Mouse (Mus musculus): ENCODE results near the gene Txndc9.

DNA sequence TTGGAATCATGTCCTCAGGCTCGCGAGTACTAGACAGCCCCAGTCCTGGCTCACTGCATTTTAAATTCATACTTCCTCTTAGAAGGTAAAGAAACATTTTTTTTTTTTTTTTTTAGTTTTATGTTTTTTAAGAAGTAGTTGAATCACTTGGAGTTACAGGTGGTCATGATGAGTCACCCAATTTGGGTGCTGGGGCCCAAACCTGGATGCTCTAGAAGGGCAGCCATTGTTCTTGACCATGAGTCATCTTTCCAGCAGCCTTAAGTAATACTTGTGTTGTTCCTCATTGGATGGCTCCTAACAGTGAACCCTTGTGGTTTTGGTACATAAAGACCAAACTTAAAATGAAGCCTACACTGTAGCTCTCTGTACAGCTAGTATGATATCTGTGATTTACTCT, 41.2 kb upstream of the Txndc9 start:
- TF ChIP-seq POLR2A (IDR thresholded peaks at IDR 0.05; ENCODE audit: low read depth, low read length) (no peak), CTCF (IDR thresholded peaks at IDR 0.05; ENCODE audit: extremely low read depth, insufficient read length, insufficient replicate concordance, low read depth, low read length) (no peak)
